Mouse (Mus musculus) C2C12 (cell line): Measurements from ENCODE around the gene Hdac4.

Source experiments
- CEBPB ChIP-seq: IDR thresholded peaks from one replicate; pipeline ENCODE4 v1.6.1; 2011; ENCODE audit warnings: low read depth, mild to moderate bottlenecking, control low read depth, moderate library complexity
- CTCF ChIP-seq: IDR thresholded peaks from one replicate; pipeline ENCODE4 v1.5.1; 2011; ENCODE audit not compliant: control insufficient read depth, insufficient read depth, insufficient read length
- MAX ChIP-seq: IDR thresholded peaks from one replicate; pipeline ENCODE4 v1.6.1; 2011; ENCODE audit warnings: mild to moderate bottlenecking, control low read depth
- MYOD1 ChIP-seq: IDR thresholded peaks from one replicate; pipeline ENCODE4 v1.6.1; 2011; ENCODE audit warnings: low read depth; ENCODE audit not compliant: control insufficient read depth, insufficient read length
- MYOG ChIP-seq: IDR thresholded peaks from one replicate; pipeline ENCODE4 v1.6.1; 2011; ENCODE audit not compliant: control insufficient read depth, insufficient read length; ENCODE audit errors: extremely low read depth
- USF1 ChIP-seq: IDR thresholded peaks from one replicate; pipeline ENCODE4 v1.6.1; 2011; ENCODE audit warnings: low read depth, mild to moderate bottlenecking, control low read depth, moderate library complexity

GRCm38 (mm10) chr1:92175266-92175665, 20.2 kb downstream of the Hdac4 start:
- TF ChIP-seq CTCF (no peak), MYOG (no peak), USF1 (no peak), MAX (no peak), MYOD1 (no peak), CEBPB (no peak)
